Mouse (Mus musculus): Measurements from ENCODE around the gene Bcl6. TPM values are rescaled to one million over a fixed set of nuclear protein-coding genes. Genes with fewer than 3 reads are reported as not detected.

Bcl6 gene
- polyA plus RNA-seq (2014; fragmentation: Nextera tagmentation; extraction: Ambion mirVana) = 1.1 and 1.2 TPM in 2 replicates

- peaks cover 4% of the 10 kb centered on the region; the same call in 1 of the 2 replicates for H3K4me1 ChIP-seq (ENCODE audit: insufficient read depth)
- TF ChIP-seq CTCF (IDR thresholded peaks at IDR 0.05; ENCODE audit: low read depth) = no peak
- no peaks in the 10 kb centered on the region for H3K9me3 ChIP-seq (ENCODE audit: low read depth, low read length)
- peak; percentile 82 for ATAC-seq (ENCODE audit: insufficient read depth)
- peaks cover 10% of the 10 kb centered on the region; the same call in 1 of the 2 replicates for H3K27me3 ChIP-seq (ENCODE audit: insufficient read depth, low read length)
- H3K4me3 ChIP-seq (ENCODE audit: low read depth, low read length) = peak within 1 kb of the TSS; percentile 75
- under 1% methylated on average over 68 of the region's 68 CpGs for WGBS
- peak within 1 kb of the TSS; percentile 93 for H3K4me2 ChIP-seq
- peak within 1 kb of the TSS; percentile 98 for H3K27ac ChIP-seq (ENCODE audit: low read depth)
- peak within 1 kb of the TSS; percentile 84 for H3K9ac ChIP-seq
- peak; percentile 95 for DNase-seq
- H3K36me3 ChIP-seq (ENCODE audit: insufficient read depth) = no peaks in the 10 kb centered on the region
Measured at GRCm38 (mm10) chr16:23988466-23989208, at the start of gene Bcl6, which contains the start of gene Gm37419. Gene Bcl6 (minus strand): TSS chr16:23988852. Gene Gm37419 (plus strand): TSS chr16:23988482.

GRCm38 (mm10) chr16:24036398-24036797 is 47.7 kb upstream of the Bcl6 start:
- ATAC-seq (ENCODE audit: insufficient read depth) (no peak), DNase-seq (no peak)
- Histone ChIP-seq H3K4me1 (ENCODE audit: insufficient read depth) (no peaks in the 10 kb centered on the region), H3K9ac (no peak overlapping the region), H3K4me2 (no peak overlapping the region), H3K27me3 (ENCODE audit: insufficient read depth, low read length) (no peaks in the 10 kb centered on the region), H3K36me3 (ENCODE audit: insufficient read depth) (no peaks in the 10 kb centered on the region), H3K9me3 (ENCODE audit: low read depth, low read length) (no peaks in the 10 kb centered on the region), H3K27ac (ENCODE audit: low read depth) (no peak overlapping the region), H3K4me3 (ENCODE audit: low read depth, low read length) (no peak overlapping the region)
- no peak for TF ChIP-seq CTCF (IDR thresholded peaks at IDR 0.05; ENCODE audit: low read depth)
- 91% methylated on average over 3 of the region's 3 CpGs for WGBS

GRCm38 (mm10) chr16:24035767-24036166 is 47.1 kb upstream of the Bcl6 start:
- TF ChIP-seq CTCF (IDR thresholded peaks at IDR 0.05; ENCODE audit: low read depth) = no peak
- DNase-seq (no peak), ATAC-seq (ENCODE audit: insufficient read depth) (no peak)
- H3K27me3 ChIP-seq (ENCODE audit: insufficient read depth, low read length) = no peaks in the 10 kb centered on the region
- H3K4me2 ChIP-seq = no peak overlapping the region
- no peak overlapping the region for H3K27ac ChIP-seq (ENCODE audit: low read depth)
- H3K9ac ChIP-seq = no peak overlapping the region
- no peaks in the 10 kb centered on the region for H3K9me3 ChIP-seq (ENCODE audit: low read depth, low read length)
- no peak overlapping the region for H3K4me3 ChIP-seq (ENCODE audit: low read depth, low read length)
- no peaks in the 10 kb centered on the region for H3K4me1 ChIP-seq (ENCODE audit: insufficient read depth)
- no peaks in the 10 kb centered on the region for H3K36me3 ChIP-seq (ENCODE audit: insufficient read depth)

GRCm38 (mm10) chr16:24034450-24034849 is 45.8 kb upstream of the Bcl6 start:
- no peak for TF ChIP-seq CTCF (IDR thresholded peaks at IDR 0.05; ENCODE audit: low read depth)

DNA sequence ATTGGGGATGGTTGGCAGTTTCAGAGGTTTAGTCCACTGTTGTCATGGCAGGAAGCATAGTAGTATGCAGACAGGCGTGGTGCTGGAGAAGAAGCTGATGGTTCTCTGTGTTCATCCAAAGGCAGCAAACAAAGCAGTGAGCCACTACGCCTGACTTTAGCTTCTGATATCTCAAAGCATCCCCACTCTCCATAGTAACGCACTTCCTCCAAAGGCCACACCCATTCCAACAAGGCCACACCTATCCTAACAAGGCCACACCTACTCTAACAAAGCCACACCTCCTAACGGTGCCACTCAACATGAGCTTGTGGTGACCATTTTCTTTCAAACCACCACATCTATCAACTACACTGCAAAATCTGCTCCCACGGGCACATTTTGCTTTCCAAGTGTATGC is 44.6 kb upstream of the Bcl6 start:
- 89% methylated on average over 5 of the region's 5 CpGs for WGBS

More at GRCm38 (mm10) chr16:24034450-24034849, 45.8 kb upstream of the Bcl6 start:
- Histone ChIP-seq H3K9me3 (ENCODE audit: low read depth, low read length) (no peaks in the 10 kb centered on the region), H3K4me3 (ENCODE audit: low read depth, low read length) (no peak overlapping the region), H3K4me2 (no peak overlapping the region), H3K27me3 (ENCODE audit: insufficient read depth, low read length) (no peaks in the 10 kb centered on the region), H3K36me3 (ENCODE audit: insufficient read depth) (no peaks in the 10 kb centered on the region), H3K9ac (no peak overlapping the region), H3K27ac (ENCODE audit: low read depth) (no peak overlapping the region), H3K4me1 (ENCODE audit: insufficient read depth) (no peaks in the 10 kb centered on the region)
- WGBS = 47% methylated on average over 2 of the region's 2 CpGs
- DNase-seq (no peak), ATAC-seq (ENCODE audit: insufficient read depth) (no peak)

GRCm38 (mm10) chr16:24029965-24030672 is 41.5 kb upstream of the Bcl6 start:
- Histone ChIP-seq H3K36me3 (ENCODE audit: insufficient read depth) (no peaks in the 10 kb centered on the region), H3K4me1 (ENCODE audit: insufficient read depth) (no peaks in the 10 kb centered on the region), H3K27me3 (ENCODE audit: insufficient read depth, low read length) (no peaks in the 10 kb centered on the region), H3K9me3 (ENCODE audit: low read depth, low read length) (no peaks in the 10 kb centered on the region), H3K4me3 (ENCODE audit: low read depth, low read length) (no peak overlapping the region), H3K27ac (ENCODE audit: low read depth) (no peak overlapping the region), H3K9ac (no peak overlapping the region), H3K4me2 (no peak overlapping the region)
- DNase-seq (peak; percentile 28), ATAC-seq (ENCODE audit: insufficient read depth) (no peak)
- TF ChIP-seq CTCF (IDR thresholded peaks at IDR 0.05; ENCODE audit: low read depth) = no peak
- WGBS = 50% methylated on average over 2 of the region's 2 CpGs

More for the DNA sequence above, 44.6 kb upstream of the Bcl6 start:
- H3K27me3 ChIP-seq (ENCODE audit: insufficient read depth, low read length) = no peaks in the 10 kb centered on the region
- TF ChIP-seq CTCF (IDR thresholded peaks at IDR 0.05; ENCODE audit: low read depth) = no peak
- no peak overlapping the region for H3K9ac ChIP-seq
- no peak overlapping the region for H3K4me2 ChIP-seq
- H3K9me3 ChIP-seq (ENCODE audit: low read depth, low read length) = no peaks in the 10 kb centered on the region
- no peak overlapping the region for H3K27ac ChIP-seq (ENCODE audit: low read depth)
- ATAC-seq (ENCODE audit: insufficient read depth) = no peak
- no peaks in the 10 kb centered on the region for H3K4me1 ChIP-seq (ENCODE audit: insufficient read depth)
- no peak overlapping the region for H3K4me3 ChIP-seq (ENCODE audit: low read depth, low read length)
- DNase-seq = no peak
- H3K36me3 ChIP-seq (ENCODE audit: insufficient read depth) = no peaks in the 10 kb centered on the region

- WGBS = 44% methylated on average over 7 of the region's 7 CpGs
- H3K27me3 ChIP-seq (ENCODE audit: insufficient read depth, low read length) = no peaks in the 10 kb centered on the region
Measured at GRCm38 (mm10) chr16:24025442-24025841, 36.8 kb upstream of the Bcl6 start.

More at GRCm38 (mm10) chr16:24025442-24025841, 36.8 kb upstream of the Bcl6 start:
- Histone ChIP-seq H3K4me1 (ENCODE audit: insufficient read depth) (no peaks in the 10 kb centered on the region), H3K4me2 (no peak overlapping the region), H3K9ac (no peak overlapping the region), H3K9me3 (ENCODE audit: low read depth, low read length) (no peaks in the 10 kb centered on the region), H3K4me3 (ENCODE audit: low read depth, low read length) (no peak overlapping the region), H3K27ac (ENCODE audit: low read depth) (no peak overlapping the region), H3K36me3 (ENCODE audit: insufficient read depth) (no peaks in the 10 kb centered on the region)
- DNase-seq = no peak
- ATAC-seq (ENCODE audit: insufficient read depth) = no peak
- no peak for TF ChIP-seq CTCF (IDR thresholded peaks at IDR 0.05; ENCODE audit: low read depth)

All from lung, embryonic 14.5 days (tissue).